Mouse (Mus musculus): Measurements from ENCODE around the gene Olfr822. TPM values are rescaled to one million over a fixed set of nuclear protein-coding genes. Genes with fewer than 3 reads are reported as not detected.

Gene Olfr822
- polyA plus RNA-seq (2021; fragmentation: Nextera tagmentation): not detected in 2 replicates
- long read RNA-seq, experiment 1: 0 reads
- long read RNA-seq, experiment 2: 0 reads

GRCm38 (mm10) chr10:130070910-130071309, at the start of gene Olfr822:
Gene Olfr822, plus strand, starts transcription at chr10:130071210.

DNA sequence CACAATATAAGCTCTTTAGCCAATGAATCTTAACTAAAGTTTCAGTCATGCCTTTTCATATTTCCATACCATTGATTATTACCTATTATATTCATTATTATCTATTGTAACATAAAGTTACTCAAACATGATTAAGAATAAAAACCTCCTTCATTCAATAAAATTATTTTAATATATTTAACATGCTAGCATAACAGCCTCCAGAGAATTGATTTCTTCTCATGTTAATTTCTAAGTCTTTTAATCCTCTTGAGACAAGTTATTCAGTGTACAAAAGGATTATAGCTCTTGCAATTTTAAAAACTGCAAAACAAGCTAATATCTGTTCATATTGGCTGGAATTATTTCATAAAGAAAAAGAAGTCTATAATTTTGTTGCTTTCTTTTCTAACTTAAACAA, 41.0 kb upstream of the Olfr822 start, which contains the start of gene Olfr821:
TSS of gene Olfr821 (plus strand) at position 301 of the 400 bp plus-strand sequence.

DNA sequence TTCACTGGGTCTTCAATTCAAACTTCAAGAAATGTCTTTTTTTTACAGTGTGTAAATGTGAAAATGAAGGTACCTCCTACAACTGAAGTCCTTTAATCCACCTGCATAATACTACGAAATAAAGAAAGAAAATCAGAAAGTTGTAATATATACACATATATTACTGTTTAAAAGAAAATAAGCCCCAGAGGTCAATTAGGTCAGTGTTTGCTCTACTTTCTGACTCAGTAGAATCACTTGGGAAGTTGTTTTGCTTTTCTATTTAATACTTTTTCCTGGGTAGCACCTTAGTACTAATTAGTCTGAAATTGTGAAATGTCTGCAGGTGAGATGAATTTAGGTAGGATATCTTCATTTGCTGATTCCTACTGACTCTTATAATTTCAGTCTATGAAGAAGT, 44.3 kb downstream of the Olfr822 start, which contains the start of gene Olfr823:
TSS of gene Olfr823 (minus strand) at position 101 of the 400 bp plus-strand sequence.

Other genes starting within 250 kb of the Olfr822 start
- not detected in 2 replicates for gene Olfr812, start 225.1 kb upstream of the Olfr822 start, polyA plus RNA-seq (2021; fragmentation: Nextera tagmentation)
- not detected in 2 replicates for gene Olfr813, start 215.8 kb upstream of the Olfr822 start, polyA plus RNA-seq (2021; fragmentation: Nextera tagmentation)
- not detected in 2 replicates for gene Olfr814, start 191.4 kb upstream of the Olfr822 start, polyA plus RNA-seq (2021; fragmentation: Nextera tagmentation)
- not detected in 2 replicates for gene Olfr815, start 165.3 kb upstream of the Olfr822 start, polyA plus RNA-seq (2021; fragmentation: Nextera tagmentation)
- gene Olfr816, start 155.6 kb upstream of the Olfr822 start, polyA plus RNA-seq (2021; fragmentation: Nextera tagmentation): not detected in 2 replicates
- not detected in 2 replicates for gene Olfr818, start 122.1 kb upstream of the Olfr822 start, polyA plus RNA-seq (2021; fragmentation: Nextera tagmentation)
- not detected in 2 replicates for gene Olfr819, start 103.9 kb upstream of the Olfr822 start, polyA plus RNA-seq (2021; fragmentation: Nextera tagmentation)
- gene Olfr247, start 95.1 kb upstream of the Olfr822 start, polyA plus RNA-seq (2021; fragmentation: Nextera tagmentation): not detected in 2 replicates
- gene Gm10310, start 86.1 kb upstream of the Olfr822 start, polyA plus RNA-seq (2021; fragmentation: Nextera tagmentation): 0.03 TPM in 1 of 2 replicates, not detected in the other
- not detected in 2 replicates for gene Olfr820, start 58.6 kb upstream of the Olfr822 start, polyA plus RNA-seq (2021; fragmentation: Nextera tagmentation)
- not detected in 2 replicates for gene Olfr821, start 40.9 kb upstream of the Olfr822 start, polyA plus RNA-seq (2021; fragmentation: Nextera tagmentation)
- gene Olfr823, start 44.2 kb downstream of the Olfr822 start, polyA plus RNA-seq (2021; fragmentation: Nextera tagmentation): not detected in 2 replicates
- gene Olfr824, start 58.8 kb downstream of the Olfr822 start, polyA plus RNA-seq (2021; fragmentation: Nextera tagmentation): not detected in 2 replicates
- gene Olfr825, start 95.6 kb downstream of the Olfr822 start, polyA plus RNA-seq (2021; fragmentation: Nextera tagmentation): not detected in 2 replicates
- not detected in 2 replicates for gene Olfr826, start 113.0 kb downstream of the Olfr822 start, polyA plus RNA-seq (2021; fragmentation: Nextera tagmentation)
- not detected in 2 replicates for gene Olfr827, start 143.2 kb downstream of the Olfr822 start, polyA plus RNA-seq (2021; fragmentation: Nextera tagmentation)
- gene Neurod4, start 209.0 kb downstream of the Olfr822 start, polyA plus RNA-seq (2021; fragmentation: Nextera tagmentation): 0.23 TPM in 1 of 2 replicates, not detected in the other

All from left cerebral cortex, adult 6 months (tissue).